Comparison of ENCODE assay signal across 8 mouse cellular contexts in the genomic region with DNA sequence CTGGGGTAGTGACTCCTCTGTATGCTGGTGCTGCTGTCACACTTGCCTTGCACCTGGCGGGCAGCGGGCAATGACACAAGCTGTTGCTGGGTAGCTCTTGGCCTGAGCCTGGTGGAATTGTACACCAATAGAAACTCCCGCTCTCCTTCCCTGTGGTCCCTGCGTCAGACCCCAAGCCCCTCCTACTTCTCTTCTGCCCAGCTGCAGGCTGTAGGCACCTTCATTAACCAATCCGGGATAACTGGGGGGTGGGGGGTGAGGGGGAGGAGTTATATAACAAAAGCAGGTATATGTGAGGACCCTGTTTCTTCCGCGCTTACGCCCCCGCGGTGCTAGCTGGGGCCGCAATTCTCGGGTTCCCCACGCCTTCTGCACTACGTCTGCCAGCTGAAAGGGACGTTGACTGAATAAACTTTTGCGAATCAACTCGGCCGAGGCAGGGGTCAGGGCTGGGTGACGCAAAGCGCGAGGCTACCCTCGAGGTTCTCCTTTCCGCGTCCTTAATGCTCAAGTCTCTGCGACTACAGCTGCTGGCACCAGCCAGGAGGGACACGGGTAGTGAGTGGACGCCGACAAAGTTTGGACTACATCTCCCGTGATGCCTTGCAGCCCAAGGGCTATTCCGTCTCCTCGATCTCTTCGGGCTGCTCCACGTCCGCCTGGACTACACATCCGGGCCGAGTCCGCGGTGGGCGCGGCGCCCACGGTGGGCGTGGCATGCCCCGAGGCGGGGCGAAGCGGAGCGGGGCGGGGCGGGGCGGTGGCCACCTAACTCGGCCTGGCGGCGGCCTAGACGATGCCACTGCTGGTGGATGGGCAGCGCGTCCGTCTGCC. TPM values are rescaled to one million over a fixed set of nuclear protein-coding genes. Genes with fewer than 3 reads are reported as not detected.
DNase-seq lines count a peak whose midpoint lies in the region; ATAC-seq lines count a peak whose summit lies in the region.

Ntan1 (plus strand) TSS at position 286 of the 834 bp plus-strand sequence.

- H3K4me3 ChIP-seq in hindbrain, embryonic 12.5 days, result peak within 1 kb of the TSS; percentile 60

- H3K36me3 ChIP-seq in hindbrain, embryonic 12.5 days, result peaks cover 27% of the 10 kb centered on the region

- WGBS in hindbrain, embryonic 12.5 days, result under 1% methylated on average over 58 of the region's 58 CpGs

- H3K27me3 ChIP-seq in hindbrain, embryonic 12.5 days, result no peaks in the 10 kb centered on the region

- DNase-seq in NIH3T3 (ENCODE audit: low read depth), result peak; percentile 98
- peak; percentile 99 for DNase-seq in cerebellum, postnatal 10 days
- peak; percentile 92 to 93 for DNase-seq in frontal cortex, postnatal 10 days (ENCODE audit: low spot score in 2 of 2)
- DNase-seq in layer of hippocampus, postnatal 14 days (ENCODE audit: low spot score in 2 of 2), result peak; percentile 91 to 96
- DNase-seq in lung, postnatal 14 days, result peak; percentile 97
- peak; percentile 89 for DNase-seq in retina, adult 2 months (ENCODE audit: low read depth, low spot score)
- peak; percentile 94 for DNase-seq in thymus, postnatal 36 days

- peak within 1 kb of the TSS; percentile 66 for H3K4me2 ChIP-seq in hindbrain, embryonic 12.5 days (replicated peaks)

- peaks cover 22% of the 10 kb centered on the region for H3K4me1 ChIP-seq in hindbrain, embryonic 12.5 days

- no peaks in the 10 kb centered on the region for H3K9me3 ChIP-seq in hindbrain, embryonic 12.5 days (replicated peaks)

- H3K27ac ChIP-seq in hindbrain, embryonic 12.5 days, result peak within 1 kb of the TSS; percentile 96

- peak; percentile 96 for ATAC-seq in hindbrain, embryonic 12.5 days (ENCODE audit: low FRiP score)

- H3K9ac ChIP-seq in hindbrain, embryonic 12.5 days, result peak within 1 kb of the TSS; percentile 73

RNA-seq across cellular contexts. Expression of gene Ntan1, which starts in this region (rescaled TPM):
- 184 and 198 TPM in 2 replicates for polyA plus RNA-seq in hindbrain, embryonic 12.5 days (2016; fragmentation: Nextera tagmentation; extraction: Ambion mirVana)
- 10 to 100 TPM; 81.7 to 85.0 TPM for total RNA-seq in layer of hippocampus, postnatal 14 days (2021)

Comparison
In these comparisons a context has a peak if more than half of its experiments do, and no peak if none do; other contexts are left out.
1. Peak in every context shown above with its lines: DNase-seq, ATAC-seq, H3K4me3 ChIP-seq and H3K27ac ChIP-seq.